Mouse (Mus musculus) heart, postnatal 0 days (tissue): ENCODE measurements around the gene Tlr12. TPM values are rescaled to one million over a fixed set of nuclear protein-coding genes. Genes with fewer than 3 reads are reported as not detected.
"Not testable (repeated sequence)": the region's sequence is repeated elsewhere in the genome, so short reads cannot be mapped to it uniquely, and the experiment has no call there.

Experiments
- ATAC-seq: fragments of 200-750 bp; cut with Nextera tagmentation; 2 replicates; pipeline ENCODE4 v1.8.0; 2017; ENCODE audit warnings: low read depth, moderate number of reproducible peaks, moderate library complexity; ENCODE audit not compliant: insufficient read depth
- DNase-seq: peaks from one replicate; pipeline ENCODE4 v3.0.0-alpha.2; 2016; ENCODE audit warnings: low spot score
- H3K27ac ChIP-seq: fragments of 300-500 bp; sonication (generic); 2 replicates; pipeline ENCODE4 v1.5.1; 2014; ENCODE audit warnings: low read depth, mild to moderate bottlenecking
- H3K27me3 ChIP-seq: fragments of 300-500 bp; sonication (generic); 2 replicates; pipeline ENCODE4 v1.6.1; 2014; ENCODE audit warnings: low read length, mixed read lengths; ENCODE audit not compliant: control insufficient read depth, insufficient read depth
- H3K36me3 ChIP-seq: fragments of 300-500 bp; sonication (generic); replicated peaks from 2 replicates; pipeline ENCODE4 v1.6.1; 2014; ENCODE audit warnings: low read length, mixed read lengths; ENCODE audit not compliant: control insufficient read depth, insufficient read depth
- H3K4me1 ChIP-seq: fragments of 300-500 bp; sonication (generic); 2 replicates; pipeline ENCODE4 v1.6.1; 2014; ENCODE audit warnings: antibody characterized with exemption; ENCODE audit not compliant: control insufficient read depth, insufficient read depth
- H3K4me2 ChIP-seq: fragments of 300-500 bp; sonication (generic); 2 replicates; pipeline ENCODE4 v1.6.1; 2014; ENCODE audit warnings: low read depth, mild to moderate bottlenecking, low read length, moderate library complexity
- H3K4me3 ChIP-seq: fragments of 300-500 bp; sonication (generic); 2 replicates; pipeline ENCODE4 v1.5.1; 2014; ENCODE audit warnings: low read depth, low read length
- H3K9ac ChIP-seq: fragments of 300-500 bp; sonication (generic); replicated peaks from 2 replicates; pipeline ENCODE4 v1.6.1; 2014; ENCODE audit warnings: low read depth, low read length, mixed read lengths
- H3K9me3 ChIP-seq: fragments of 300-500 bp; sonication (generic); replicated peaks from 2 replicates; pipeline ENCODE4 v1.6.1; 2016; ENCODE audit warnings: low read length; ENCODE audit not compliant: control insufficient read depth
- CTCF ChIP-seq: IDR thresholded peaks from 2 replicates; pipeline ENCODE4 v1.5.1; 2016; ENCODE audit warnings: antibody characterized with exemption, control low read depth, low read depth
- EP300 ChIP-seq: IDR thresholded peaks from 2 replicates; pipeline ENCODE4 v1.6.1; 2016; ENCODE audit warnings: antibody characterized with exemption, low read depth
- WGBS: fragments of 180-500 bp; shearing (Covaris S2); extraction: QIAGEN DNeasy Blood & Tissue Kit; methylation state at CpG from one replicate; pipeline ENCODE4 v1.1.7; 2014; 5-methylcytosine and 5-hydroxymethylcytosine counted together
- polyA plus RNA-seq: library from polyadenylated mRNA; unstranded; fragments of >200 nt; fragmentation: Nextera tagmentation; extraction: Ambion mirVana; gene quantifications from 2 replicates; pipeline ENCODE4 v1.2.1, GENCODE M21; 2015
- total RNA-seq: library from RNA; depleted of rRNA; stranded (reverse); fragments of >200 nt; gene quantifications from 2 replicates; pipeline ENCODE4 v1.2.3, GENCODE M21; 2014; ENCODE audit warnings: low replicate concordance

Gene Tlr12
- total and polyA plus RNA-seq, 2 experiments from 2014 or later: 0.14 TPM; not detected in 1

GRCm38 (mm10) chr4:128617363-128618120, 877 bp downstream of the Tlr12 start:
- no peaks in the 10 kb centered on the region for H3K4me1 ChIP-seq
- H3K4me2 ChIP-seq: peak overlapping the region; percentile 34; the same call in 1 of the 2 replicates
- no peak for DNase-seq
- TF ChIP-seq CTCF (no peak), EP300 (no peak)
- no peak overlapping the region; the same call in 1 of the 2 replicates for H3K4me3 ChIP-seq
- H3K36me3 ChIP-seq: no peaks in the 10 kb centered on the region
- H3K9ac ChIP-seq: no peak overlapping the region
- 34% methylated on average over 17 of the region's 17 CpGs for WGBS
- no peak for ATAC-seq
- H3K27ac ChIP-seq: no peak overlapping the region
- H3K9me3 ChIP-seq: no peaks in the 10 kb centered on the region
- H3K27me3 ChIP-seq: peaks cover 22% of the 10 kb centered on the region

GRCm38 (mm10) chr4:128615761-128616160, 2.7 kb downstream of the Tlr12 start:
- Histone ChIP-seq H3K36me3 (no peaks in the 10 kb centered on the region), H3K4me1 (no peaks in the 10 kb centered on the region), H3K27ac (no peak overlapping the region), H3K9ac (no peak overlapping the region), H3K4me2 (no peak overlapping the region; the same call in 1 of the 2 replicates), H3K27me3 (peaks cover 22% of the 10 kb centered on the region), H3K9me3 (no peaks in the 10 kb centered on the region), H3K4me3 (no peak overlapping the region)
- ATAC-seq: no peak
- WGBS: 82% methylated on average over 14 of the region's 14 CpGs
- no peak for DNase-seq
- no peak for TF ChIP-seq EP300
- no peak for TF ChIP-seq CTCF

GRCm38 (mm10) chr4:128613326-128613725, 5.1 kb downstream of the Tlr12 start:
- whole genome bisulfite sequencing: 20% methylated on average over 8 of the region's 8 CpGs
- no peak for ATAC-seq
- Histone ChIP-seq H3K27ac (no peak overlapping the region), H3K9ac (no peak overlapping the region), H3K4me3 (no peak overlapping the region), H3K27me3 (peaks cover 21% of the 10 kb centered on the region), H3K36me3 (no peaks in the 10 kb centered on the region), H3K4me2 (no peak overlapping the region), H3K9me3 (no peaks in the 10 kb centered on the region), H3K4me1 (0 out of 2 replicates have a peak, but pooled peaks cover 3% of the 10 kb centered on the region)
- DNase-seq: peak; percentile 61
- no peak for TF ChIP-seq EP300
- TF ChIP-seq CTCF: peak; percentile 72

GRCm38 (mm10) chr4:128611726-128612125, 6.7 kb downstream of the Tlr12 start:
- not testable (repeated sequence) for DNase-seq, H3K27ac ChIP-seq, H3K4me1 ChIP-seq, H3K4me3 ChIP-seq, ATAC-seq, H3K9me3 ChIP-seq, H3K36me3 ChIP-seq, H3K9ac ChIP-seq, H3K27me3 ChIP-seq, H3K4me2 ChIP-seq
- 80% methylated on average over 3 of the region's 3 CpGs for WGBS

- H3K4me1 ChIP-seq: 0 out of 2 replicates have a peak, but pooled peaks cover 8% of the 10 kb centered on the region
- peak overlapping the region; percentile 63 for H3K4me3 ChIP-seq
- H3K27ac ChIP-seq: no peak overlapping the region
- H3K27me3 ChIP-seq: no peaks in the 10 kb centered on the region
- no peak overlapping the region for H3K9ac ChIP-seq
- no peaks in the 10 kb centered on the region for H3K9me3 ChIP-seq
- DNase-seq (no peak), ATAC-seq (no peak)
- peak overlapping the region; percentile 73 for H3K4me2 ChIP-seq
- TF ChIP-seq EP300 (no peak), CTCF (no peak)
- H3K36me3 ChIP-seq: no peaks in the 10 kb centered on the region
- 23% methylated on average over 10 of the region's 10 CpGs for WGBS
Measured at GRCm38 (mm10) chr4:128610706-128611105, 7.7 kb downstream of the Tlr12 start.

GRCm38 (mm10) chr4:128609925-128610402, 8.5 kb downstream of the Tlr12 start, which contains the start of gene Zscan20:
Gene Zscan20, minus strand, starts transcription at chr4:128610098.
- no peaks in the 10 kb centered on the region for H3K9me3 ChIP-seq
- ATAC-seq (peak; percentile 97), DNase-seq (peak; percentile 99)
- H3K36me3 ChIP-seq: no peaks in the 10 kb centered on the region
- H3K4me1 ChIP-seq: 0 out of 2 replicates have a peak, but pooled peaks cover 8% of the 10 kb centered on the region
- under 1% methylated on average over 24 of the region's 24 CpGs for WGBS
- peak within 1 kb of the TSS; percentile 73 for H3K4me2 ChIP-seq
- peak within 1 kb of the TSS; percentile 51; the same call in 1 of the 2 replicates for H3K27ac ChIP-seq
- no peaks in the 10 kb centered on the region for H3K27me3 ChIP-seq
- peak within 1 kb of the TSS; percentile 49 for H3K9ac ChIP-seq
- peak within 1 kb of the TSS; percentile 63 for H3K4me3 ChIP-seq
- TF ChIP-seq CTCF: peak; percentile 14; the same call in 1 of the 2 replicates
- TF ChIP-seq EP300: 0 out of 2 replicates have a peak, but pooled peaks have one; percentile 60
